Comparison of ENCODE assay signal across 10 mouse cellular contexts in the genomic region with DNA sequence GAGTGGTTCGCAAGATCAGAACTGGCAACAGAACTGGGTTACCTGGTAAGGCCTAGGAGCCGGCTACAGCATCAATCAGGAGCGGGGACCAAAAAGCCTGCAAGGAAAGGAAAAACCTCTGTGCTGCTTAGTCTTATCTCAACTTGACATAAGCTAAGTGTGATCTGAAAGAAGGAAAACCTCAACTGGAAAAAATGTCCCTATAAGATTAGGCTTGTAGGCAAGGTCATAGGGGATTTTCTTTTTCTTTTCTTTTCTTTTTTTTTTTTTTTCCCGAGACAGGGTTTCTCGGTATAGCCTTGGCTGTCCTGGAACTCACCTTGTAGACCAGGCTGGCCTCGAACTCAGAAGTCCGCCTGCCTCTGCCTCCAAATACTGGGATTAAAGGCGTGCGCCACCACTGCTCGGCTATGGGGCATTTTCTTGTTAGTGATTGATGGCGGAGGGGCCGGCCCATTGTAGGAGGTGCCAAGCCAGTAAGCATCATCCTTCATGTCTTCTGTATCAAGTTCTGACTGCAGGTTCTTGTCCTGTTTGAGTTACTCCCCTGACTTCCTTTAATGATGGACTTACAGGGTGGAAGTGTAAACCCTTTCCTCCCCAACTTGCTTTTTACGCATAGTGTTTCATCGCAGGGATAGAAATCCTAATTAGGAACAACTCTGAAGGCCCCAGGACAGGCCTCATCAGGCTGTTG. TPM values are rescaled to one million over a fixed set of nuclear protein-coding genes. Genes with fewer than 3 reads are reported as not detected.
DNase-seq lines count a peak whose midpoint lies in the region; ATAC-seq lines count a peak whose summit lies in the region.
"Had no signal": no experiment of that assay in that cellular context is flagged by ENCODE, and none has a peak within 500 bp of the region (broad histone marks: within the 10 kb centered on the region; RNA-seq: fewer than 3 reads in every experiment).

No protein-coding gene starts in this region.

- no peaks in the 10 kb centered on the region for H3K9me3 ChIP-seq in forebrain, embryonic 10.5 days
- no peaks in the 10 kb centered on the region for H3K9me3 ChIP-seq in forebrain, embryonic 14.5 days (replicated peaks; ENCODE audit: control insufficient read depth, low read length)
- no peaks in the 10 kb centered on the region for H3K9me3 ChIP-seq in midbrain, embryonic 11.5 days (ENCODE audit: control insufficient read depth, low read length)
- H3K9me3 ChIP-seq in midbrain, embryonic 13.5 days = no peaks in the 10 kb centered on the region
- no peaks in the 10 kb centered on the region for H3K9me3 ChIP-seq in limb, embryonic 13.5 days
- no peaks in the 10 kb centered on the region for H3K9me3 ChIP-seq in stomach, embryonic 16.5 days (replicated peaks; ENCODE audit: control insufficient read depth, low read length)
- H3K9me3 ChIP-seq: forebrain, embryonic 15.5 days had no signal

- H3K36me3 ChIP-seq in forebrain, embryonic 10.5 days (replicated peaks) = no peaks in the 10 kb centered on the region
- no peaks in the 10 kb centered on the region for H3K36me3 ChIP-seq in forebrain, embryonic 14.5 days (ENCODE audit: control insufficient read depth, insufficient read depth, low read length)
- H3K36me3 ChIP-seq in midbrain, embryonic 11.5 days (ENCODE audit: control insufficient read depth, insufficient read depth, low read length) = no peaks in the 10 kb centered on the region
- no peaks in the 10 kb centered on the region for H3K36me3 ChIP-seq in midbrain, embryonic 13.5 days
- no peaks in the 10 kb centered on the region for H3K36me3 ChIP-seq in limb, embryonic 13.5 days
- H3K36me3 ChIP-seq in stomach, embryonic 16.5 days (ENCODE audit: control insufficient read depth, insufficient read depth, low read length) = no peaks in the 10 kb centered on the region
- H3K36me3 ChIP-seq: forebrain, embryonic 15.5 days had no signal

- H3K4me1 ChIP-seq in forebrain, embryonic 10.5 days = peaks cover 58% of the 10 kb centered on the region
- H3K4me1 ChIP-seq in forebrain, embryonic 14.5 days (ENCODE audit: control insufficient read depth, insufficient read depth, low read length) = peaks cover 9% of the 10 kb centered on the region
- peaks cover 13% of the 10 kb centered on the region; the same call in 1 of the 2 replicates for H3K4me1 ChIP-seq in midbrain, embryonic 11.5 days (ENCODE audit: control insufficient read depth, insufficient read depth, low read length)
- peaks cover 12% of the 10 kb centered on the region for H3K4me1 ChIP-seq in midbrain, embryonic 13.5 days (replicated peaks)
- peaks cover 15% of the 10 kb centered on the region for H3K4me1 ChIP-seq in limb, embryonic 13.5 days
- no peaks in the 10 kb centered on the region for H3K4me1 ChIP-seq in stomach, embryonic 16.5 days (ENCODE audit: control insufficient read depth, insufficient read depth, low read length)

- H3K9ac ChIP-seq in forebrain, embryonic 14.5 days (ENCODE audit: low read length) = no peak overlapping the region
- no peak overlapping the region for H3K9ac ChIP-seq in midbrain, embryonic 11.5 days (ENCODE audit: low read length)
- H3K9ac ChIP-seq in midbrain, embryonic 13.5 days (replicated peaks) = no peak overlapping the region
- H3K9ac ChIP-seq in limb, embryonic 13.5 days = no peak overlapping the region
- H3K9ac ChIP-seq in stomach, embryonic 16.5 days (ENCODE audit: low read length) = no peak overlapping the region
- H3K9ac ChIP-seq: forebrain, embryonic 15.5 days had no signal

- no peaks in the 10 kb centered on the region for H3K27me3 ChIP-seq in forebrain, embryonic 10.5 days (ENCODE audit: poor library complexity, severe bottlenecking)
- H3K27me3 ChIP-seq in forebrain, embryonic 14.5 days (replicated peaks; ENCODE audit: control insufficient read depth, insufficient read depth, low read length) = no peaks in the 10 kb centered on the region
- H3K27me3 ChIP-seq in midbrain, embryonic 11.5 days (ENCODE audit: control insufficient read depth, insufficient read depth, low read length) = peaks cover 2% of the 10 kb centered on the region; the same call in 1 of the 2 replicates
- peaks cover 14% of the 10 kb centered on the region; the same call in 1 of the 2 replicates for H3K27me3 ChIP-seq in midbrain, embryonic 13.5 days
- no peaks in the 10 kb centered on the region for H3K27me3 ChIP-seq in limb, embryonic 13.5 days
- H3K27me3 ChIP-seq in stomach, embryonic 16.5 days (ENCODE audit: control insufficient read depth, insufficient read depth, low read length) = no peaks in the 10 kb centered on the region
- H3K27me3 ChIP-seq: forebrain, embryonic 15.5 days had no signal

- ATAC-seq in forebrain, embryonic 14.5 days = no peak
- ATAC-seq in midbrain, embryonic 11.5 days (ENCODE audit: low FRiP score) = peak; percentile 34; the same call in 1 of the 2 replicates
- ATAC-seq in midbrain, embryonic 13.5 days = no peak
- no peak for ATAC-seq in limb, embryonic 13.5 days (ENCODE audit: low FRiP score, low read depth)
- no peak for ATAC-seq in stomach, embryonic 16.5 days (ENCODE audit: insufficient read depth, low FRiP score)
- ATAC-seq: forebrain, embryonic 15.5 days had no signal

- H3K4me2 ChIP-seq in forebrain, embryonic 14.5 days (ENCODE audit: low read length) = no peak overlapping the region
- no peak overlapping the region for H3K4me2 ChIP-seq in midbrain, embryonic 11.5 days
- H3K4me2 ChIP-seq in midbrain, embryonic 13.5 days (replicated peaks) = no peak overlapping the region
- H3K4me2 ChIP-seq in limb, embryonic 13.5 days (replicated peaks) = peak overlapping the region; percentile 61
- peak overlapping the region; percentile 15 for H3K4me2 ChIP-seq in stomach, embryonic 16.5 days (ENCODE audit: low read depth, low read length)
- H3K4me2 ChIP-seq: forebrain, embryonic 15.5 days had no signal

- H3K27ac ChIP-seq in forebrain, embryonic 10.5 days = no peak overlapping the region
- no peak overlapping the region for H3K27ac ChIP-seq in forebrain, embryonic 14.5 days (ENCODE audit: low read depth, low read length)
- H3K27ac ChIP-seq in midbrain, embryonic 11.5 days (ENCODE audit: low read depth, low read length) = no peak overlapping the region
- H3K27ac ChIP-seq in midbrain, embryonic 13.5 days = no peak overlapping the region
- H3K27ac ChIP-seq in limb, embryonic 13.5 days = no peak overlapping the region
- H3K27ac ChIP-seq in stomach, embryonic 16.5 days (ENCODE audit: low read length) = no peak overlapping the region
- H3K27ac ChIP-seq: forebrain, embryonic 15.5 days had no signal

- 9% methylated on average over 14 of the region's 14 CpGs for WGBS in forebrain, embryonic 10.5 days
- WGBS in forebrain, embryonic 14.5 days = 22% methylated on average over 14 of the region's 14 CpGs
- WGBS in midbrain, embryonic 11.5 days = 11% methylated on average over 14 of the region's 14 CpGs
- 15% methylated on average over 14 of the region's 14 CpGs for WGBS in midbrain, embryonic 13.5 days
- WGBS in limb, embryonic 13.5 days = 29% methylated on average over 14 of the region's 14 CpGs
- WGBS in stomach, embryonic 16.5 days = 39% methylated on average over 14 of the region's 14 CpGs

- DNase-seq in forebrain, embryonic 10.5 days (ENCODE audit: extremely low spot score, low spot score) = peak; percentile 63
- no peak for DNase-seq in forebrain, embryonic 14.5 days (ENCODE audit: low spot score)
- DNase-seq in midbrain, embryonic 11.5 days (ENCODE audit: low spot score, missing footprints) = no peak
- no peak for DNase-seq in frontal cortex, postnatal 36 days (ENCODE audit: low spot score in 2 of 2)
- DNase-seq in urinary bladder, adult 18-20 months (ENCODE audit: low spot score in 2 of 2) = no peak
- DNase-seq: layer of hippocampus, adult 9-11 months had no signal

- peak overlapping the region; percentile 59 for H3K4me3 ChIP-seq in forebrain, embryonic 10.5 days
- no peak overlapping the region for H3K4me3 ChIP-seq in forebrain, embryonic 14.5 days (ENCODE audit: low read depth, low read length)
- H3K4me3 ChIP-seq in midbrain, embryonic 11.5 days (ENCODE audit: low read depth, low read length) = peak overlapping the region; percentile 30; the same call in 1 of the 2 replicates
- no peak overlapping the region for H3K4me3 ChIP-seq in midbrain, embryonic 13.5 days (replicated peaks)
- H3K4me3 ChIP-seq in limb, embryonic 13.5 days = no peak overlapping the region
- H3K4me3 ChIP-seq in stomach, embryonic 16.5 days (replicated peaks; ENCODE audit: low read length) = no peak overlapping the region
- H3K4me3 ChIP-seq: forebrain, embryonic 15.5 days had no signal

RNA-seq across cellular contexts. Expression of a gene that starts 18.3 kb away (rescaled TPM):
- polyA plus RNA-seq in forebrain, embryonic 10.5 days (2016; fragmentation: Nextera tagmentation; extraction: Ambion mirVana) = 0.52 and 0.54 TPM in 2 replicates
- 0.10 TPM in 1 of 2 replicates, not detected in the other for polyA plus RNA-seq in forebrain, embryonic 14.5 days (2014; fragmentation: Nextera tagmentation; extraction: Ambion mirVana)
- 0.28 and 0.34 TPM in 2 replicates for polyA plus RNA-seq in midbrain, embryonic 11.5 days (2014; fragmentation: Nextera tagmentation; extraction: Ambion mirVana)
- 0.13 TPM in 2 replicates for polyA plus RNA-seq in midbrain, embryonic 13.5 days (2015; fragmentation: Nextera tagmentation; extraction: Ambion mirVana)
- 1.4 and 1.5 TPM in 2 replicates for polyA plus RNA-seq in limb, embryonic 13.5 days (2015; fragmentation: Nextera tagmentation; extraction: Ambion mirVana)
- 0.14 and 0.28 TPM in 2 replicates for polyA plus RNA-seq in stomach, embryonic 16.5 days (2015; fragmentation: Nextera tagmentation; extraction: Ambion mirVana)
- polyA plus RNA-seq: forebrain, embryonic 15.5 days had no signal

RNA-seq across cellular contexts. Expression of a gene that starts 23.9 kb away (rescaled TPM):
- polyA plus RNA-seq in forebrain, embryonic 10.5 days (2016; fragmentation: Nextera tagmentation; extraction: Ambion mirVana) = 3.8 and 4.0 TPM in 2 replicates
- polyA plus RNA-seq in forebrain, embryonic 14.5 days (2014; fragmentation: Nextera tagmentation; extraction: Ambion mirVana) = 4.3 and 7.1 TPM in 2 replicates
- 3.3 and 3.6 TPM in 2 replicates for polyA plus RNA-seq in midbrain, embryonic 11.5 days (2014; fragmentation: Nextera tagmentation; extraction: Ambion mirVana)
- polyA plus RNA-seq in midbrain, embryonic 13.5 days (2015; fragmentation: Nextera tagmentation; extraction: Ambion mirVana) = 6.4 and 7.4 TPM in 2 replicates
- polyA plus RNA-seq in limb, embryonic 13.5 days (2015; fragmentation: Nextera tagmentation; extraction: Ambion mirVana) = 4.1 and 8.4 TPM in 2 replicates
- 5.7 and 6.3 TPM in 2 replicates for polyA plus RNA-seq in stomach, embryonic 16.5 days (2015; fragmentation: Nextera tagmentation; extraction: Ambion mirVana)

RNA-seq across cellular contexts. Expression of a gene that starts 26.7 kb away (rescaled TPM):
- polyA plus RNA-seq in forebrain, embryonic 10.5 days (2016; fragmentation: Nextera tagmentation; extraction: Ambion mirVana) = 6.7 and 9.5 TPM in 2 replicates
- 1.9 and 4.4 TPM in 2 replicates for polyA plus RNA-seq in forebrain, embryonic 14.5 days (2014; fragmentation: Nextera tagmentation; extraction: Ambion mirVana)
- 6.4 and 9.1 TPM in 2 replicates for polyA plus RNA-seq in midbrain, embryonic 11.5 days (2014; fragmentation: Nextera tagmentation; extraction: Ambion mirVana)
- 1.3 and 3.0 TPM in 2 replicates for polyA plus RNA-seq in midbrain, embryonic 13.5 days (2015; fragmentation: Nextera tagmentation; extraction: Ambion mirVana)
- 9.3 and 10.0 TPM in 2 replicates for polyA plus RNA-seq in limb, embryonic 13.5 days (2015; fragmentation: Nextera tagmentation; extraction: Ambion mirVana)
- 0.74 and 3.1 TPM in 2 replicates for polyA plus RNA-seq in stomach, embryonic 16.5 days (2015; fragmentation: Nextera tagmentation; extraction: Ambion mirVana)

RNA-seq across cellular contexts. Expression of a gene that starts 28.3 kb away (rescaled TPM):
- polyA plus RNA-seq in forebrain, embryonic 10.5 days (2016; fragmentation: Nextera tagmentation; extraction: Ambion mirVana) = 6.3 and 8.1 TPM in 2 replicates
- polyA plus RNA-seq in forebrain, embryonic 14.5 days (2014; fragmentation: Nextera tagmentation; extraction: Ambion mirVana) = 2.2 and 5.3 TPM in 2 replicates
- 4.0 and 4.8 TPM in 2 replicates for polyA plus RNA-seq in midbrain, embryonic 11.5 days (2014; fragmentation: Nextera tagmentation; extraction: Ambion mirVana)
- 3.1 and 5.3 TPM in 2 replicates for polyA plus RNA-seq in midbrain, embryonic 13.5 days (2015; fragmentation: Nextera tagmentation; extraction: Ambion mirVana)
- polyA plus RNA-seq in limb, embryonic 13.5 days (2015; fragmentation: Nextera tagmentation; extraction: Ambion mirVana) = 9.8 and 10.9 TPM in 2 replicates
- polyA plus RNA-seq in stomach, embryonic 16.5 days (2015; fragmentation: Nextera tagmentation; extraction: Ambion mirVana) = 4.7 and 6.1 TPM in 2 replicates

RNA-seq across cellular contexts. Expression of a gene that starts 36.2 kb away (rescaled TPM):
- 0.74 and 0.79 TPM in 2 replicates for polyA plus RNA-seq in forebrain, embryonic 10.5 days (2016; fragmentation: Nextera tagmentation; extraction: Ambion mirVana)
- 0.30 and 0.32 TPM in 2 replicates for polyA plus RNA-seq in forebrain, embryonic 14.5 days (2014; fragmentation: Nextera tagmentation; extraction: Ambion mirVana)
- 0.44 and 0.87 TPM in 2 replicates for polyA plus RNA-seq in midbrain, embryonic 11.5 days (2014; fragmentation: Nextera tagmentation; extraction: Ambion mirVana)
- 0.31 and 0.35 TPM in 2 replicates for polyA plus RNA-seq in midbrain, embryonic 13.5 days (2015; fragmentation: Nextera tagmentation; extraction: Ambion mirVana)
- 0.74 and 1.0 TPM in 2 replicates for polyA plus RNA-seq in limb, embryonic 13.5 days (2015; fragmentation: Nextera tagmentation; extraction: Ambion mirVana)
- 1.1 and 1.4 TPM in 2 replicates for polyA plus RNA-seq in stomach, embryonic 16.5 days (2015; fragmentation: Nextera tagmentation; extraction: Ambion mirVana)

Comparison
In these comparisons a context has a peak if more than half of its experiments do, and no peak if none do; other contexts are left out.
1. H3K4me3 ChIP-seq: peak in forebrain, embryonic 10.5 days (single experiment) and midbrain, embryonic 11.5 days (single experiment); none in forebrain, embryonic 14.5 days (single experiment), midbrain, embryonic 13.5 days (single experiment), limb, embryonic 13.5 days (single experiment) and stomach, embryonic 16.5 days (single experiment).
2. H3K4me2 ChIP-seq: peak in limb, embryonic 13.5 days (single experiment) and stomach, embryonic 16.5 days (single experiment); none in forebrain, embryonic 14.5 days (single experiment), midbrain, embryonic 11.5 days (single experiment) and midbrain, embryonic 13.5 days (single experiment).